Mouse (Mus musculus): ENCODE results near the gene Cpox.

Gene Cpox

DNA sequence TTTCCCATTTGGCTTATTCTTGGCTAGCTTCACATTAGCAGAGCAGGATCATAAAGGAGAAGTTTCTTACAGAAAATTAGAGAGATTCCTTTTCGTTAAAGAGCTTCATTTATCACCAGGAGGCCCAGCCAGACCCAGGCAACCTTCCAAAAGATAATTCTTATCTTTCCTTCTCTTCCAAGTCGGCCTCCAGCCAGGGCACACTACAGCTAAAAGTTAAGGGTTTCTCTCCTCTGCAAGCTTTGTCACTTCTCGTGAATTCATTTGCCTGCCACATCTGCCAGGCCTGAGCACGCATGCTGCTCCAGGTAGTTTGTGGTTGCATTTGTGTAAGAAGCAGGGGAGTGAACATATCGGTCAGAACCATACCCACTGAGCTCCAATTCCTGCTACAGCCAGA, 828 bp upstream of the Cpox start:
- DNase-seq (ENCODE audit: low spot score in 2 of 2) = no peak

DNA sequence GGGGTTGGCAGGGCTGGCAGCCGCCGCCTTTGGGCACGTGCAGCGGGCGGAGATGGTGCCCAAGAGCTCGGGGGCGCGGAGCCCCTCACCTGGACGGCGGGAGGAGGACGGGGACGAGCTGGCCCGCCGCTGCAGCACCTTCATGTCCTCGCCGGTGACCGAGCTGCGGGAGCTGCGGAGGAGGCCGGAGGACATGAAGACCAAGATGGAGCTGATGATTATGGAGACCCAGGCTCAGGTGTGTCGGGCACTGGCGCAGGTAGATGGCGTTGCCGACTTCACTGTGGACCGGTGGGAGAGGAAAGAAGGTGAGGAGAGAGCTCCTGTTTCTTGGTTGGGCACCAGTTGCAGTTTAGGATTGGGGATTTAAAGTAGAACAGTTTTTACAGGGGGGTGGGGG, 551 bp downstream of the Cpox start:
- no peak for DNase-seq (ENCODE audit: low spot score in 2 of 2)

DNA sequence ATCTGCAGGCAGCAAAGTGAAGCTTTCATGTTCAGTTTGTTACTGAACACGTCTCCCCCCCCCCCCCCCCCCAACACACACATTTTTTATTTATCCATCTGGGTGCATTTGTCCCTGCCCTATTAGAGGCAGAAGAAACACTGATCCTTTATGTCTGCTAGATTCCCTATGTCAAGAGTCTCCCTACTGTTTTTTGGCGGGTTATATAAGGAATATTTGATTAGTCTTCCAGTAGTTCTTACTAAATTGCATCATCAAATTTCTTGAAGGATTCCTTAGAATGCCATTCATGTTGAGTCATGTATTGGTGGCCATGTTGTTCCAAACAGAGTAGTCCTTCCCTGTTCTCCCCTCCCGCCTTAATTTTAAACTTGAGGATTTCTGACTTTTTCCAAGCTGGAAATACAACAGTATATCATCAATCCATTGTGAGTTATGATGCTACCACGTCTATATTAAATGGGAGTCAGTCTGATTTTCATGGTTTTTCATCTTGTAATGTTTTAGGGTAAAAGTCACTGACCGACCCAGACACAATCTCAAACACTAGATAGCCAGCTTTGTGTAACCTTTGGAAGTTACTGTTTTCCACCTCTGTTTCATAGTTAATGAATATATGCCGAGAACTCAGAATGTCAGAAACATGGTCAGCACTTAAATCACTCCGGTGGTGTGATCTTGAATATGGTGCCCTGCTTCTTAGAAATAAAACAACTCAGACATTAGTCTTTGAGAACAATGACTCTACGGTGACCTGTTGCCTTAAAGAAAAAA, 1.3 kb downstream of the Cpox start:
- no peak for DNase-seq (ENCODE audit: low spot score in 2 of 2)

DNA sequence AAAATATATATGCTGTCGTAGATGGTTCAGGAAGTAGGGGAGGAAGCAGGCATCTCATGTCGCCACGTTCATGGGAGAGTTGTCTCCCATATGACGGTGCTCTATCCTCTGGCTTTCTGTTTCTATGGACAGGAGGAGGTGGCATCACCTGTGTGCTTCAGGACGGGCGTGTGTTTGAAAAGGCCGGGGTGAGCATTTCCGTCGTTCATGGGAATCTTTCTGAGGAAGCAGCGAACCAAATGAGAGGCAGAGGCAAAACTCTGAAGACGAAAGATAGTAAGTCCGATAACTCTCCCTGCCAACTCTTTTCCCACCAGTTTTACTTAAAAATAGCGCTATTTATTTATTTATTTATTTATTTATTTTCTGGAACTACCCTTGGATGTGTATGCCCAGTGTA, 2.3 kb downstream of the Cpox start:
- no peak for DNase-seq (ENCODE audit: low spot score in 2 of 2)

DNA sequence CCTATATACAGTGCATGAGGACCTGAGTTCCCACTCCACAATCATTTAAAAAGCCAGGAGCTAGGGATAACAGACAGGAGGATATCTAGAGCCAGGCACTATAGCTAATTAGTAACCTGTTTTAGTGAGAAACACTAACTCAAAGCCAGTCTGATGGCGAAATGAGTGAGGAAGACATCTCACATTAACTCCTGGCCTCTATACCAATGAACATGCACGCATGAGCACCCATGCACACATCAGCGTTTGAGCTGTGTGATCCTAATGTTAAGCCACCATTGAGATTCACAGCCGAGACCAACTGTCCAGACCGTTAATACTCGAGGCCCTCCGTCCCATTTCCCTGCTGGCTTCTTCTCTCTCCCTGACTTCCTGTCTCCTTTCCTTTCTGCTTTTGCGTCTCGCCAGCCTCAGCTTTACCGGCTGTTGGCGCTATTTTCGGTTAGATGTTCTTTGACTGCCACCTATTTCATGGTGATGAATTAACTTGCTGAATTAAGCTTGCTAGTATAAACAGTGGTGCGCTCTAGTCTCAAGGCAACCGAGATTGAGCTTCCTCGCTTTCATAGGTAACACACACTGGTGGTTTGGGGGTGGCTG, 3.8 kb downstream of the Cpox start:
- no peak for DNase-seq (ENCODE audit: low spot score in 2 of 2)

DNA sequence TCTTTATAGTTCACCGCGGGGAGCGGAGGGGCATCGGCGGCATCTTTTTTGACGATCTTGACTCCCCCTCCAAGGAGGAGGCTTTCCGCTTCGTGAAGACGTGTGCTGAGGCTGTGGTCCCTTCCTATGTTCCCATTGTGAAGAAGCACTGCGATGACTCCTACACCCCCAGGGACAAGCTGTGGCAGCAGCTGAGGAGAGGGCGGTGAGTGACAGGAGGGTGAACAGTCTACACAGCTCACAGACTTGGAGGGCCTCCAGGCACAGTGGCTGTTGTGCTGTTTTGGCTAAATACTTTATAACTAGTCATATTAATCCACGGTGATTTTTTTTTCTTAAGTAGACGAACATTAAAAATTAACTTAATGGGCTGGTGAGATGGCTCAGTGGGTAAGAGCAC, 5.2 kb downstream of the Cpox start:
- no peak for DNase-seq (ENCODE audit: low spot score in 2 of 2)

DNA sequence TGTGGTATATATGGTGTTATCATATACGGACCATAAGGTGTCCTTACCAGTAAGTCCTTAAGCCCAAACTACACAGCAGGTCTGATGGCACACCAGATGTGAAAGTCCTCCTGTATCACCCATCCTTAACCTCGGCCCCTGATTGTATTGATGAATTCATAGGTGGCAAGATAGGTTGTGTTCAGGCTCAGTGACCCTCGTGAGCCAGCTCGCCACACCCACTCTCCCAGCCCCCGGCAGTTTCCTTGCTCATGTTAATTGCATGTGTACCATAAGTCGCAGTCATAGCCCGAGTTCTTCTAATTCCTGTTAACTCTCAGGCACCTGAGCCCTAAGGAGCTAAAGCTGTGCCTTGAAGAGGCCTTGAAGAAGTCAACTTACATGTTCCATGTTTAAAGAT, 6.1 kb downstream of the Cpox start:
- DNase-seq (ENCODE audit: low spot score in 2 of 2) = no peak

DNA sequence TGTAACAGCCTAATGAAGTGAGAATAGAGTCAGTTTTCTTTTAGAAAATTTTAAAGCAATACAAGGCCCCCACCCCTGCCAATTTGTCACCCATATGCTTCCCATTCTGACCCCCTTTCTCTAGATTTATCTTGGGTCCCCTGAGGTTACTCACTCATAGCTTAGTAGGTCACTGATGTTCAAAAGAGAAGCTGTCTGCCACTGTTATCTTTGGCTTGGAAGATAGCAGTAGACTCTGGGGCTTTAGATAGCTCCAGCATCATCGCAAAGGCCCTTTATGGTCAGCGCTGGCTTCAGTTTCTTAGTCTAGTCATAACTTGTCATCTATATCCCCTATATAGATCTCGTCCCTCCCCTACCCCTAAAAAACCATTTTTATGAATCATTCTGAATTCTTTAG, 6.5 kb downstream of the Cpox start:
- no peak for DNase-seq (ENCODE audit: low spot score in 2 of 2)

DNA sequence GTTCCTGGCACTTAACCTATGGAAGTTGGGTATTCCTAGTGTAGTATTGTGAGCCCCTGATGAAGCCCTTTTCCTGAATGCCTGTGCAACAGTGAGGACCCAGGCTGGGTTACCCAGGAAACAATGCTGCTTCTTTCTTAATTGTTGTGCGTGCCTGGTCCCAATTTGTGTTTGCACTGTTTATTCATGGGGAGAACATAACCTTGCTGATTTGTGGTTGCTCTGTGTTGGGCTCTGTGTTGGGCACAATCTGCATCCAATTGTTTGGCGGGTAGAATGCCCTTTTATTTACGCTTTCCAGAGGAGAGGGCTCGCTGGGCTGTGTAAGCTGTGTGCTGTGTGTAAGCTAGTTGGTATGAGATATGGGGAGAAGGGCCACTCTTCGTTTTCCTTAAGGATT, 7.4 kb downstream of the Cpox start:
- no peak for DNase-seq (ENCODE audit: low spot score in 2 of 2)

DNA sequence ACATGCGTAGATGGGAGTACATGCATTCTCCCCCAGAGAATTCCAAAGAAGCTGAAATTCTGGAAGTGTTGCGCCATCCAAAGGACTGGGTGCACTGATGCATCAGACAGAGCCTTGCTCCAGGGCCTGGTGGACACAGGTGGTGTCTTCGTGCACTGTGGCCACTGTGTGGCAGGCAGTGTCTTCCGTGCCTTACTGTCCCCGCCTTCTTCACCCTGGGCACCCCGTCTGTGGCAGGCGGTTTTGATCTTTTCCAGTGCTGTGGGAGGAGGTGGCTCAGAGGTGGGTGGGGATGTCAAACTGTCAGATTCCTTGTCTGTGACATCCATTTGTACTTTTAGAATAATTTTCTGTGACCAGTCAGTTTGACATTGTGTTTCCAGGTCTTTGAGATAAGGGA, 8.6 kb downstream of the Cpox start:
- no peak for DNase-seq (ENCODE audit: low spot score in 2 of 2)

DNA sequence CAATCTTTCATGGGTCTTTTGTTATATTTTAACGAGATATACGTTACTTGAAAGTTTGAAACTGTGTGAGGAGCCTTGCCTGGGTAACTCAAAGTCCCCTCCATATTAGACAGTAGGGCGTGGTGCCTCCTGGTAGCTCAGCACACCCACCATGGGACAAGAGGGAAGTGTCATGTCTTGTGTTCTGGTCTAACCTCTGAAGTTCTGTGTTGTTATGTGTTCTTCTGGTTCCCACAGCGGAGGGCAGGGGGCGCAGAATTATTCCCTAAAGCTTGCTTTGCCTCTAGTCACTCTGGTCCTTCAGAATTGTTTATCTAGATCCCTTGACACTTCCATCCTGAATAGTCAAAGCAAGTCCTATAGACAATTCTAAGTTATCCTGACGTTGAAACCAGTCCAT, 12.0 kb downstream of the Cpox start:
- DNase-seq (ENCODE audit: low spot score in 2 of 2) = no peak

DNA sequence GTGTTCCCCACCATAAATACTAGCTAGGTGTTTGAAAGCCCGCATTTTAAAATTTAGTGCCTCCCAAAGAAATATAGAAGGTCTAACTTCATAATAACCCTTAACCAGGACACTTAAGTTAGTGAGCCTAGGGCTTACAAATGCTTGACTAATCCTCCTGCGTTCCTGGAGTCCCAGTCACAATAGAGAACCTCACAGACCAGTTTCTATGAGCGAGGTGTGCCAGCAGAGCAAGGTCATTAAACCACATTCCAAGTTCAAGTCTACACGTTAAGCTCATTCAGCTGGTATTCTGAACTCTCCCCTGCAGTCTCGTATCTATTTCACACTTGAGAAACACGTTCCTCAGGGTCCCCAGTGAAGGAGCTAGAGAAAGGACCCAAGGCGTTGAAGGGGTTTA, 12.8 kb downstream of the Cpox start:
- DNase-seq (ENCODE audit: low spot score in 2 of 2) = no peak

DNA sequence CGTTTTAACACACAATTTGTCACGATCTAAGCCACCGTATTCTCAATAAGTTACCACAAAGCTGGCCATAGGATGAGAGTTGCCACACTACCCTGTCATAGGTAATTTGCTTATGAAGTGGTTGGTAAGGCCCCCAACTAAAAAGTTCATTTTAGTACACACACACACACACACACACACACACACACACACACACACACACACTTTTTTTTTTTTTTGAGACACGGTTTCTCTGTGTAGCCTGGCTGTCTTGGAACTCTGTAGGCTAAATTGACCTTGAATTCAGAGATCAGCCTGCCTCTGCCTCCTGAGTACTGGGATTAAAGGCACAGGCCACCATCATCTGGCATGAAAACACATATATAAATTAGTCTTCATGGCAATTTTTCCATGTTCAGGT, 13.8 kb downstream of the Cpox start:
- DNase-seq (ENCODE audit: low spot score in 2 of 2) = no peak

DNA sequence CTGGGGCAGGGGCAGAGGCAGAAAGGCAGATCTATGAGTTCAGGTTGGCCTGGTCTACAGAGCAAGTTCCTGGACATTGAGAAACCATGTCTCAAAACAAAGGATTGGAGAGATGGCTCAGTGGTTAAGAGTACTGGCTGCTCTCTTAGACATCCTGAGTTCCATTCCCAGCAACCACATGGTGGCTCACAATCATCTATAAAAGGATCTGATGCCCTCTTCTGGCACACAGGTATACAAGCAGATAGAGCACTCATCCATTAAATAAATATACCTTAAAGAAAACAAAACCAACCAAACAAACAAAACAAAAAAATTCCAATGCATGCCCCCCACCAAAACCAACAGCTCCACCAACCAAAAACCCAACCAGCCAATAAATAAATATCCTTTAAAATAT, 14.4 kb downstream of the Cpox start:
- DNase-seq (ENCODE audit: low spot score in 2 of 2) = no peak

DNA sequence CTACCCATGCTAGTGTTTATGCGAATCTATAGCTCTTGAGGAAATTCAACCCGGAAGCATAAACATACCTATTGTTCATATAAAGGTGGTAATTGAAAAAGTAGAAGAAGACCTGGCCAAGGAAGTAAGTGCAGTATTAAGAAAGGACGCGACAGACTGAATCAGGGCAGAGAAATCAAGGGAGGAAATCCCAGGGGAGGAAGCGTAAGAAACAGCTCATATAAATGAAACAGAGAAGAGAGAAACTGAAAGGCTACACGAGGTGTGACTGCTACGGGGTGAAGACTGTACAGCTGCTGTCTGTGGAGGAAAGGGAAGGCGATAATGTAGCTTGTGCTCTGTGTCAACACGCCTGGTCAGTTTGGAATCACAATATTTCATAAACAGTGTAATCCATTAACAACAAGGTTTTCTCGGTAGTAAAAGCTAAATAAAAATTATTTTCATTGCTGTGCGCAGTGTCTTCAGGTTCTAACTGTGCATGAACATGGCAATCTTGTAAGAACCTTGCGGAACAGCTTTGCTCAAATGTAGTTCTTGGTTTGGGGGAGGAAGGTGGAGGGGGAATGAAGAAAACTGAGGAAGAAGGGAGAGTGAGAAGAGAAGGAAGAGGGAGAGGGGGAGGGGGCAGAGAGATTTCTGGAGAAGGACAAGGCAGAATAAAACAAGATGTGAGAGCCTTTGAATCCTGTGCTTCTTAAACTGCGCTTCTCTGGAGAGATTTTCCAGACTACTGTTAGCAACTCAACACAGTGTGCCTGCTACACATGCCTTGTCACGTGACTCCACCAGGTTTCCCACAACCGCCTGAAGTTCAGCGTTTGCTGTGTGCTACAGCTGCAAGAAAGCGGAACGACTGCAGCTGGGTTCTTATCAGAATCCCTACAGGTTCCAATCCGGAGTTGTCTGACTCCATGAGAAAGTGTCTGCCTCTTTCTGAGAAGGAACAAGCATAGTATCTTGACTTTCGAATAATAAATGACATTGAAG, 15.8 kb downstream of the Cpox start:
- no peak for DNase-seq (ENCODE audit: low spot score in 2 of 2)

DNA sequence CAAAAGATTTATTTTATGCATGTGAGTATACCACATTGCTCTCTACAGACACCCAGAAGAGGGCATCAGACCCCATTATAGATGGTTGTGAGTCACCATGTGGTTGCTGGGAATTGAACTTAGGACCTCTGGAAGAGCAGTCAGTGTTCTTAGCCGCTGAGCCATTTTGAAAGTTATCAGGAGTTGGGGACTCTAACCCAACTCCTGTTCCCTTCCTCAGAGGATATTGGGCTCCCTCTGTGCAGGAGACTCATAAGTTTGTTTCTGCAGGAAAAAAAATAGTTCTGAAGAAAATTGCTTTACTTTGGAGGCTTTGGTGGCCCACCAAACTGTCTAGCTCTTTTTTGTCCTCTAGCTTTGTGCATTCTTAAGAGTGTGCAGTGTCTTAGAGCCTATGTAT, 18.4 kb downstream of the Cpox start:
- no peak for DNase-seq (ENCODE audit: low spot score in 2 of 2)

DNA sequence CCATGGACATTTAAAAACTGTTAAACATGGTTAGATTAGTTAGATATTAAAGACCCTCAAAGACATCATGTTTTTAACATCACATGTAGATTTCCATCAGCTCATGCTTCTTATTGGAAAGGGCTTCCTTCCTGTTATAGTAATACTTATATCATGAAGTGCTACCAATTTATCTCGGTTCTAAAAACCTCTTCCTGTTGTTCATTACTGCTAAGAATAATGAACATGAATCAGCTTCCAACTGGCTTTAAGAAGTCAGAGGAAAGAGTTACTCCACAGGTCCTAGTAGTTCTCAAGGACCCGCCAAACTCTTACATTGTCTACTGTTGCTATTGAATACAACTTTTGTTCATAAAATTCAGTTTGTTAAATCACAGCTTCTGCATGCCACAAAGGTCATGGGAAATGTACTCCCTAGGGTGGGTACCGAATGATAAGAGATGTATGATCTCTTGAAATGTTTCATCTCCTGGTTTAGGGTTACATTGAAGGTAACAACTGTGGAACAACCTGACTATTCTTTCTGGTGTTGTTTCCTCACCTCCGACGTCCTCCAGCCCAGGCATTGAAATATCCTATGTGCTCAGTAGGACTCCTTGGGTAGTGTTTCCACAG, 19.6 kb downstream of the Cpox start:
- DNase-seq (ENCODE audit: low spot score in 2 of 2) = no peak

DNA sequence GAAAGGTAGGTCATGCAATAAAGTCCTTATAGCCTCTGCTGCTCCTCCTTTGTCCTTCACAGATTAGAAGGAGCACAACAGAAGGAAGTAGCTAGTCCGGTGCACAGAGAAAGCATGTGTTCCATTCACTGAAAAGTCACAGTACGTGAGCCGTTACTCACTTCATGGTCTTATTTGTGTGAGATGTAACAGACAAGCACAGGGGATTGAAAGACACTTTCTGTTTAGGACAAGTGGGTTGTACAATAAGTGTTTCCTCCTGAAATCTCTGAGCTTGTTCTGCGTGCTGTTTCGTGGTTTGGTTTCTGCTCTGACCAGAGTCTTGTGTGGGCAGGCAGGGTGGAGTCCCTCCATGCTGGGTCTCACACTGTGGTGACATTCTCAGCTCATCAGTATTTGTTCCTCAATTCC, 20.2 kb downstream of the Cpox start:
- no peak for DNase-seq (ENCODE audit: low spot score in 2 of 2)

DNA sequence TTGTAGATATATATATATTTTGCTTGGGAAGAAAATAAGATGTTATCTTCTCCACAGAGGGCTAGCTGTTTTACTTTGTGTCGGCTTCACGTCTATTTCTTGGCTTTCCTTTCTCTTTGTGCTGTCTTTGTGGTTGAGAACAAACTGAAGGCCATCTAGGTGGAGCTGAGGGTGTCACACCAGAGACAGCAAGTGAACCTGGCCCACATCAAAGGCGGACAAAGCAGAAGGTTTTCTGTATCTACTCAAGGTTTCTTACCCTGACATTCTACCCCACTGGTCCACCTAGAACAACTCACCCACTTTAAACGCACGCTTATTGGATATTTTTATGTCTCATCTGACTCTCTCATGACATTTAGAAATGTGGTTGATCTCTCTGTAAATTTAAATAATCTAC, 24.0 kb downstream of the Cpox start:
- no peak for DNase-seq (ENCODE audit: low spot score in 2 of 2)

DNA sequence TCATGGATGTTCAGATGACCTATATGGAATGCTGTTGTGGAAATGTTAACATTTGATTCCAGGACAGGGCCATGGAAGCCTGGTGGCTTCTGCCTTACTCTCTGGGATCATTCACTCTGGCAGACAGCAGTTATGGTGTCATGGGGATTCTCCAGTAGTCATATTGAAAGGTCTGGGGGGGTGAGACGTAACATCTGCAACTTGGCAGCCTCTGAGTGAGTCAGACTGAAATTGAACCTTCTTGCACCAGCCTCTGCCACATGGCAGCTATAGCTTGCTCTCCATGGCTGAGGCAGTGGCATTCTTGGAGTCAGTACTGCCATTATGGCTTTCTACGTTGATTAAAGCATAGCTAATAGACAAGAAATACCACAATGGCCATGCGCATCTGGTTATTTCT, 26.7 kb downstream of the Cpox start:
- no peak for DNase-seq (ENCODE audit: low spot score in 2 of 2)

DNA sequence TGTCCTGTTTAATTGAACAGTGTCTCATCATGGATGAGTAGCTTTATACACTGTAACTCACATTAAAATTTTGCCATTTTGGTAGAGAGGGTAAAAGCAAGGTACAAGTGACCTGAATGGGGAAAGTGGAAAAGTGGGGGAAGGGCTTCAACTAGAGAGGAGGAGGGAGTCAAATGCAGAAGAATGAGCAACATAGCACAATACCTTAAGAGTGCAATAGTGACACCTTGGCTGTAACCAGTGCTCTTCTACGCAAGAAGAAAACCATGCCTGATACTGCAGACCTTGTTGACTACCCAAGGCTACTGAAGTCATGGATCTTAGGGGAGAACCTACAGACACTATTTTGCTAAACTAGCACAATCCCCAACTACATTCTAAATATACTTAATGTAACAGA, 27.2 kb downstream of the Cpox start:
- DNase-seq (ENCODE audit: low spot score in 2 of 2) = no peak

DNA sequence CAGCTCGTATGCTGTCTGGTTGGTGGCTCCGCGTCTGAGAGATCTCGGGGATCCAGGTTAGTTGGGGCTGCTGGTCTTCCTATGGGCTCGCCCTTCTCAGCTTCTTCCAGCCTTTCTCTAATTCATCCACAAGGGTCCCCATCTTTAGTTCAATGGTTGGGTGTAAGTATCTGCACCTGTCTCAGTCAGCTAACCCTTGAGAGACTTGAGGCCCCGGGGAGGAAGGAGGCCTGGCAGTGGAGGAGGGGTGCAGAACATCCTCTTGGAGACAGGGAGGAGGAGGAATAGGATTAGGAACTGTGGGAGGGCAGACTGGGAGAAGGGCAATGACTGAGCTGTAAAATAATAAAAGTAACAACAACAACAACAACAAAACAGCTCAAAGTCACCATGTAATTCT, 30.1 kb downstream of the Cpox start:
- DNase-seq (ENCODE audit: low spot score in 2 of 2) = no peak
